Mouse (Mus musculus) stomach, postnatal 0 days (tissue): ENCODE data around the gene Tceanc2. TPM values are rescaled to one million over a fixed set of nuclear protein-coding genes. Genes with fewer than 3 reads are reported as not detected.

Source experiments
- ATAC-seq: fragments of 200-750 bp; cut with Nextera tagmentation; 2 replicates; pipeline ENCODE4 v1.8.0; 2017; ENCODE audit not compliant: low FRiP score, low TSS enrichment
- DNase-seq: peaks from one replicate; pipeline ENCODE4 v3.0.0-alpha.2; 2016; ENCODE audit warnings: low spot score
- H3K27ac ChIP-seq: fragments of 300-500 bp; sonication (generic); replicated peaks from 2 replicates; pipeline ENCODE4 v1.5.1; 2014; ENCODE audit warnings: mild to moderate bottlenecking, control low read depth
- H3K27me3 ChIP-seq: fragments of 300-500 bp; sonication (generic); 2 replicates; pipeline ENCODE4 v1.6.1; 2014; ENCODE audit warnings: low read length; ENCODE audit not compliant: control insufficient read depth, insufficient read depth
- H3K36me3 ChIP-seq: fragments of 300-500 bp; sonication (generic); 2 replicates; pipeline ENCODE4 v1.6.1; 2014; ENCODE audit warnings: low read length, mixed read lengths; ENCODE audit not compliant: control insufficient read depth, insufficient read depth
- H3K4me1 ChIP-seq: fragments of 300-500 bp; sonication (generic); replicated peaks from 2 replicates; pipeline ENCODE4 v1.6.1; 2014; ENCODE audit warnings: antibody characterized with exemption; ENCODE audit not compliant: control insufficient read depth, insufficient read depth
- H3K4me2 ChIP-seq: fragments of 300-500 bp; sonication (generic); replicated peaks from 2 replicates; pipeline ENCODE4 v1.6.1; 2014; ENCODE audit warnings: low read depth, mild to moderate bottlenecking, control low read depth, moderate library complexity
- H3K4me3 ChIP-seq: fragments of 300-500 bp; sonication (generic); 2 replicates; pipeline ENCODE4 v1.5.1; 2014; ENCODE audit warnings: low read depth, low read length, control low read depth
- H3K9ac ChIP-seq: fragments of 300-500 bp; sonication (generic); 2 replicates; pipeline ENCODE4 v1.6.1; 2014; ENCODE audit warnings: mild to moderate bottlenecking, low read length, control low read depth, mixed read lengths
- H3K9me3 ChIP-seq: fragments of 300-500 bp; sonication (generic); 2 replicates; pipeline ENCODE4 v1.6.1; 2016; ENCODE audit warnings: low read length; ENCODE audit not compliant: control insufficient read depth
- CTCF ChIP-seq: IDR thresholded peaks from 2 replicates; pipeline ENCODE4 v1.5.1; 2016; ENCODE audit warnings: antibody characterized with exemption, low read depth, mild to moderate bottlenecking, moderate library complexity
- EP300 ChIP-seq: optimal IDR thresholded peaks from 2 replicates; pipeline ENCODE3; 2016; ENCODE audit warnings: antibody characterized with exemption
- WGBS: fragments of 180-500 bp; shearing (Covaris S2); extraction: QIAGEN DNeasy Blood & Tissue Kit; methylation state at CpG from one replicate; pipeline ENCODE4 v1.1.7; 2014; 5-methylcytosine and 5-hydroxymethylcytosine counted together
- polyA plus RNA-seq: library from polyadenylated mRNA; unstranded; fragments of >200 nt; fragmentation: Nextera tagmentation; extraction: Ambion mirVana; gene quantifications from 2 replicates; pipeline ENCODE4 v1.2.1, GENCODE M21; 2015

Gene Tceanc2
- polyA plus RNA-seq, 1 experiment from 2014 or later: 21.2 TPM

- peak; percentile 51 for DNase-seq
These were observed 70.6 kb downstream of the Tceanc2 start for GRCm38 (mm10) chr4:107108291-107108731.

GRCm38 (mm10) chr4:107106777-107107176, 72.1 kb downstream of the Tceanc2 start:
- Histone ChIP-seq H3K4me1 (no peaks in the 10 kb centered on the region), H3K9ac (no peak overlapping the region), H3K27ac (no peak overlapping the region), H3K27me3 (no peaks in the 10 kb centered on the region), H3K36me3 (no peaks in the 10 kb centered on the region), H3K4me3 (no peak overlapping the region), H3K9me3 (no peaks in the 10 kb centered on the region), H3K4me2 (no peak overlapping the region)
- no peak for ATAC-seq
- WGBS: 89% methylated on average over 16 of the region's 16 CpGs
- TF ChIP-seq EP300 (no peak), CTCF (no peak)
- DNase-seq: no peak

More at GRCm38 (mm10) chr4:107108291-107108731, 70.6 kb downstream of the Tceanc2 start:
- Histone ChIP-seq H3K4me1 (no peaks in the 10 kb centered on the region), H3K4me2 (no peak overlapping the region), H3K27ac (no peak overlapping the region), H3K36me3 (no peaks in the 10 kb centered on the region), H3K9ac (no peak overlapping the region), H3K4me3 (no peak overlapping the region), H3K9me3 (no peaks in the 10 kb centered on the region), H3K27me3 (no peaks in the 10 kb centered on the region)
- ATAC-seq: no peak
- TF ChIP-seq EP300 (no peak), CTCF (no peak)
- 28% methylated on average over 13 of the region's 13 CpGs for WGBS

GRCm38 (mm10) chr4:107102220-107102619, 76.7 kb downstream of the Tceanc2 start:
- H3K36me3 ChIP-seq: no peaks in the 10 kb centered on the region
- no peaks in the 10 kb centered on the region for H3K27me3 ChIP-seq
- no peaks in the 10 kb centered on the region for H3K4me1 ChIP-seq
- no peak overlapping the region for H3K9ac ChIP-seq
- TF ChIP-seq CTCF: no peak
- no peak overlapping the region for H3K4me3 ChIP-seq
- no peak for DNase-seq
- WGBS: 61% methylated on average over 8 of the region's 8 CpGs
- no peak overlapping the region for H3K27ac ChIP-seq
- no peak overlapping the region for H3K4me2 ChIP-seq
- no peak for ATAC-seq
- no peaks in the 10 kb centered on the region for H3K9me3 ChIP-seq

- H3K27ac ChIP-seq: no peak overlapping the region
- TF ChIP-seq EP300 (no peak), CTCF (no peak)
- DNase-seq (no peak), ATAC-seq (no peak)
- no peak overlapping the region for H3K4me2 ChIP-seq
- no peaks in the 10 kb centered on the region for H3K27me3 ChIP-seq
- WGBS: 70% methylated on average over 17 of the region's 17 CpGs
- H3K9me3 ChIP-seq: no peaks in the 10 kb centered on the region
- H3K4me3 ChIP-seq: no peak overlapping the region
- H3K9ac ChIP-seq: no peak overlapping the region
- H3K4me1 ChIP-seq: no peaks in the 10 kb centered on the region
- no peaks in the 10 kb centered on the region for H3K36me3 ChIP-seq
These were observed 80.0 kb downstream of the Tceanc2 start for GRCm38 (mm10) chr4:107098791-107099525.

- 74% methylated on average over 10 of the region's 10 CpGs for WGBS
- no peak for TF ChIP-seq CTCF
- TF ChIP-seq EP300: no peak
- Histone ChIP-seq H3K36me3 (no peaks in the 10 kb centered on the region), H3K4me3 (no peak overlapping the region), H3K4me2 (no peak overlapping the region), H3K9ac (no peak overlapping the region), H3K27ac (no peak overlapping the region), H3K27me3 (no peaks in the 10 kb centered on the region), H3K4me1 (no peaks in the 10 kb centered on the region), H3K9me3 (no peaks in the 10 kb centered on the region)
- ATAC-seq (no peak), DNase-seq (no peak)
These were observed 80.5 kb downstream of the Tceanc2 start for GRCm38 (mm10) chr4:107098375-107098774.

GRCm38 (mm10) chr4:107097871-107098270, 81.0 kb downstream of the Tceanc2 start:
- H3K36me3 ChIP-seq: no peaks in the 10 kb centered on the region
- no peak for TF ChIP-seq EP300
- no peak for TF ChIP-seq CTCF
- WGBS: 45% methylated on average over 15 of the region's 15 CpGs
- H3K4me2 ChIP-seq: no peak overlapping the region
- DNase-seq: no peak
- no peaks in the 10 kb centered on the region for H3K4me1 ChIP-seq
- H3K27ac ChIP-seq: no peak overlapping the region
- H3K27me3 ChIP-seq: no peaks in the 10 kb centered on the region
- H3K9me3 ChIP-seq: no peaks in the 10 kb centered on the region
- H3K4me3 ChIP-seq: no peak overlapping the region
- no peak overlapping the region for H3K9ac ChIP-seq
- no peak for ATAC-seq
